Mouse (Mus musculus) limb, embryonic 15.5 days (tissue): ENCODE measurements at regions not wholly inside any gene's neighbourhood (a gene's known extent, or its start where the extent isn't known, plus 50 kb on each side); places are given as distances from the start of the nearest gene placed in this dataset.

Source experiments
- ATAC-seq: fragments of 200-750 bp; cut with Nextera tagmentation; 2 replicates; pipeline ENCODE4 v1.8.0; 2017; ENCODE audit warnings: low read depth, moderate TSS enrichment; ENCODE audit not compliant: insufficient number of reproducible peaks, low FRiP score, low TSS enrichment
- H3K27ac ChIP-seq: fragments of 300-500 bp; sonication (generic); 2 replicates; pipeline ENCODE4 v1.5.1; 2015; ENCODE audit warnings: moderate library complexity, mild to moderate bottlenecking, inconsistent platforms
- H3K27me3 ChIP-seq: fragments of 300-500 bp; sonication (generic); 2 replicates; pipeline ENCODE4 v1.6.1; 2015; ENCODE audit warnings: inconsistent platforms
- H3K36me3 ChIP-seq: fragments of 300-500 bp; sonication (generic); 2 replicates; pipeline ENCODE4 v1.6.1; 2015; ENCODE audit warnings: inconsistent platforms
- H3K4me1 ChIP-seq: fragments of 300-500 bp; sonication (generic); 2 replicates; pipeline ENCODE4 v1.6.1; 2015; ENCODE audit warnings: inconsistent platforms
- H3K4me2 ChIP-seq: fragments of 300-500 bp; sonication (generic); 2 replicates; pipeline ENCODE4 v1.6.1; 2015; ENCODE audit warnings: mild to moderate bottlenecking, inconsistent platforms
- H3K4me3 ChIP-seq: fragments of 300-500 bp; sonication (generic); 2 replicates; pipeline ENCODE4 v1.5.1; 2015; ENCODE audit warnings: mild to moderate bottlenecking, inconsistent platforms
- H3K9ac ChIP-seq: fragments of 300-500 bp; sonication (generic); 2 replicates; pipeline ENCODE4 v1.6.1; 2015; ENCODE audit warnings: inconsistent platforms
- H3K9me3 ChIP-seq: fragments of 300-500 bp; sonication (generic); 2 replicates; pipeline ENCODE4 v1.6.1; 2016; ENCODE audit warnings: inconsistent platforms
- WGBS: fragments of 180-500 bp; shearing (Covaris S2); methylation state at CpG from one replicate; pipeline ENCODE4 v1.1.7; 2015; 5-methylcytosine and 5-hydroxymethylcytosine counted together

- H3K4me2 ChIP-seq: no peak overlapping the region
- H3K36me3 ChIP-seq: no peaks in the 10 kb centered on the region
- no peak for ATAC-seq
- no peak overlapping the region for H3K4me3 ChIP-seq
- no peaks in the 10 kb centered on the region for H3K9me3 ChIP-seq
- 86% methylated on average over 16 of the region's 16 CpGs for WGBS
- no peak overlapping the region for H3K27ac ChIP-seq
- H3K9ac ChIP-seq: no peak overlapping the region
- no peaks in the 10 kb centered on the region for H3K4me1 ChIP-seq
- no peaks in the 10 kb centered on the region for H3K27me3 ChIP-seq
Observed at GRCm38 (mm10) chr13:44128506-44129274, 344.1 kb downstream of the Cd83 start.

GRCm38 (mm10) chr13:44131916-44132315 lies 347.3 kb downstream of the Cd83 start:
- WGBS: 84% methylated on average over 5 of the region's 5 CpGs
- ATAC-seq: no peak
- no peaks in the 10 kb centered on the region for H3K9me3 ChIP-seq

GRCm38 (mm10) chr13:44132510-44132909 lies 347.9 kb downstream of the Cd83 start:
- H3K4me1 ChIP-seq: no peaks in the 10 kb centered on the region
- ATAC-seq: no peak

More at GRCm38 (mm10) chr13:44131916-44132315, 347.3 kb downstream of the Cd83 start:
- H3K36me3 ChIP-seq: no peaks in the 10 kb centered on the region
- no peak overlapping the region for H3K27ac ChIP-seq
- H3K9ac ChIP-seq: no peak overlapping the region
- 0 out of 2 replicates have a peak, but pooled peaks cover 3% of the 10 kb centered on the region for H3K27me3 ChIP-seq
- H3K4me2 ChIP-seq: no peak overlapping the region
- no peaks in the 10 kb centered on the region for H3K4me1 ChIP-seq
- H3K4me3 ChIP-seq: no peak overlapping the region

GRCm38 (mm10) chr13:44133436-44133835 lies 348.9 kb downstream of the Cd83 start:
- Histone ChIP-seq H3K4me2 (no peak overlapping the region), H3K36me3 (no peaks in the 10 kb centered on the region), H3K9ac (no peak overlapping the region), H3K9me3 (no peaks in the 10 kb centered on the region), H3K4me1 (no peaks in the 10 kb centered on the region), H3K4me3 (no peak overlapping the region), H3K27ac (no peak overlapping the region), H3K27me3 (0 out of 2 replicates have a peak, but pooled peaks cover 3% of the 10 kb centered on the region)
- WGBS: 47% methylated on average over 9 of the region's 9 CpGs
- no peak for ATAC-seq

More at GRCm38 (mm10) chr13:44132510-44132909, 347.9 kb downstream of the Cd83 start:
- Histone ChIP-seq H3K4me2 (no peak overlapping the region), H3K36me3 (no peaks in the 10 kb centered on the region), H3K27ac (no peak overlapping the region), H3K27me3 (0 out of 2 replicates have a peak, but pooled peaks cover 3% of the 10 kb centered on the region), H3K9ac (no peak overlapping the region), H3K4me3 (no peak overlapping the region), H3K9me3 (no peaks in the 10 kb centered on the region)
- WGBS: 84% methylated on average over 4 of the region's 4 CpGs

- 73% methylated on average over 5 of the region's 5 CpGs for WGBS
- Histone ChIP-seq H3K4me3 (no peak overlapping the region), H3K4me1 (no peaks in the 10 kb centered on the region), H3K36me3 (no peaks in the 10 kb centered on the region), H3K4me2 (no peak overlapping the region), H3K27ac (no peak overlapping the region), H3K9ac (no peak overlapping the region), H3K27me3 (0 out of 2 replicates have a peak, but pooled peaks cover under 1% of the 10 kb centered on the region), H3K9me3 (no peaks in the 10 kb centered on the region)
- ATAC-seq: no peak
Observed at GRCm38 (mm10) chr13:44141181-44141580, 356.6 kb downstream of the Cd83 start.

- ATAC-seq: no peak
Observed at GRCm38 (mm10) chr13:44145441-44145840, 360.9 kb downstream of the Cd83 start.

GRCm38 (mm10) chr13:44147841-44148240 lies 363.3 kb downstream of the Cd83 start:
- ATAC-seq: no peak
- Histone ChIP-seq H3K4me2 (no peak overlapping the region), H3K36me3 (no peaks in the 10 kb centered on the region), H3K4me3 (no peak overlapping the region), H3K27ac (no peak overlapping the region), H3K27me3 (no peaks in the 10 kb centered on the region), H3K9ac (no peak overlapping the region), H3K9me3 (no peaks in the 10 kb centered on the region), H3K4me1 (no peaks in the 10 kb centered on the region)
- WGBS: 79% methylated on average over 5 of the region's 5 CpGs

More at GRCm38 (mm10) chr13:44145441-44145840, 360.9 kb downstream of the Cd83 start:
- Histone ChIP-seq H3K27me3 (no peaks in the 10 kb centered on the region), H3K9me3 (no peaks in the 10 kb centered on the region), H3K4me2 (no peak overlapping the region), H3K36me3 (no peaks in the 10 kb centered on the region), H3K9ac (no peak overlapping the region), H3K4me1 (no peaks in the 10 kb centered on the region), H3K4me3 (no peak overlapping the region), H3K27ac (no peak overlapping the region)
- 89% methylated on average over 4 of the region's 4 CpGs for WGBS

- Histone ChIP-seq H3K4me1 (no peaks in the 10 kb centered on the region), H3K9ac (no peak overlapping the region), H3K4me2 (no peak overlapping the region), H3K4me3 (no peak overlapping the region), H3K36me3 (no peaks in the 10 kb centered on the region), H3K27ac (no peak overlapping the region), H3K27me3 (no peaks in the 10 kb centered on the region), H3K9me3 (no peaks in the 10 kb centered on the region)
- ATAC-seq: no peak
- WGBS: 81% methylated on average over 3 of the region's 3 CpGs
Observed at GRCm38 (mm10) chr13:44149499-44149898, 364.9 kb downstream of the Cd83 start.

GRCm38 (mm10) chr13:44151526-44151925 lies 367.0 kb downstream of the Cd83 start:
- H3K27me3 ChIP-seq: no peaks in the 10 kb centered on the region
- no peak for ATAC-seq
- H3K27ac ChIP-seq: no peak overlapping the region
- H3K4me2 ChIP-seq: no peak overlapping the region
- WGBS: 70% methylated on average over 6 of the region's 6 CpGs
- H3K36me3 ChIP-seq: no peaks in the 10 kb centered on the region
- no peak overlapping the region for H3K9ac ChIP-seq
- H3K4me3 ChIP-seq: no peak overlapping the region
- no peaks in the 10 kb centered on the region for H3K4me1 ChIP-seq
- no peaks in the 10 kb centered on the region for H3K9me3 ChIP-seq

GRCm38 (mm10) chr13:44152806-44153613 lies 368.4 kb downstream of the Cd83 start:
- no peaks in the 10 kb centered on the region for H3K36me3 ChIP-seq
- H3K27me3 ChIP-seq: no peaks in the 10 kb centered on the region
- H3K4me3 ChIP-seq: no peak overlapping the region
- no peaks in the 10 kb centered on the region for H3K4me1 ChIP-seq
- H3K4me2 ChIP-seq: no peak overlapping the region
- ATAC-seq: no peak
- no peak overlapping the region for H3K9ac ChIP-seq
- no peaks in the 10 kb centered on the region for H3K9me3 ChIP-seq
- WGBS: 51% methylated on average over 10 of the region's 10 CpGs
- no peak overlapping the region for H3K27ac ChIP-seq

GRCm38 (mm10) chr13:44153784-44154183 lies 369.2 kb downstream of the Cd83 start:
- Histone ChIP-seq H3K4me3 (no peak overlapping the region), H3K4me1 (no peaks in the 10 kb centered on the region), H3K27ac (no peak overlapping the region), H3K9ac (no peak overlapping the region), H3K4me2 (no peak overlapping the region), H3K27me3 (no peaks in the 10 kb centered on the region), H3K36me3 (no peaks in the 10 kb centered on the region), H3K9me3 (no peaks in the 10 kb centered on the region)
- 90% methylated on average over 5 of the region's 5 CpGs for WGBS
- ATAC-seq: no peak

- H3K27me3 ChIP-seq: no peaks in the 10 kb centered on the region
- 84% methylated on average over 4 of the region's 4 CpGs for WGBS
- no peak overlapping the region for H3K4me2 ChIP-seq
- H3K4me1 ChIP-seq: no peaks in the 10 kb centered on the region
- no peak overlapping the region for H3K9ac ChIP-seq
- no peaks in the 10 kb centered on the region for H3K9me3 ChIP-seq
- ATAC-seq: no peak
- H3K27ac ChIP-seq: no peak overlapping the region
- no peaks in the 10 kb centered on the region for H3K36me3 ChIP-seq
- H3K4me3 ChIP-seq: no peak overlapping the region
Observed at GRCm38 (mm10) chr13:44155956-44156355, 371.4 kb downstream of the Cd83 start.
